Mouse (Mus musculus) urinary bladder, postnatal 10 days (tissue): ENCODE results near the gene Olfr810.

Source experiments
- DNase-seq: peaks from one replicate; pipeline ENCODE4 v3.0.0; 2022; ENCODE audit warnings: low spot score

Olfr810 gene

GRCm38 (mm10) chr10:129794817-129795216 lies at the start of gene Olfr810:
Gene Olfr810 (minus strand): TSS chr10:129794917.
- no peak for DNase-seq

- DNase-seq: no peak
Measured at GRCm38 (mm10) chr10:129804296-129804695, 9.6 kb upstream of the Olfr810 start, which contains the start of gene Olfr811. Gene Olfr811 (minus strand): TSS chr10:129804396.

- DNase-seq: no peak
Measured at GRCm38 (mm10) chr10:129778123-129778522, 16.6 kb downstream of the Olfr810 start.

- DNase-seq: no peak
Measured at GRCm38 (mm10) chr10:129774338-129774737, 20.4 kb downstream of the Olfr810 start, which contains the start of gene Olfr809. Gene Olfr809 (plus strand): TSS chr10:129774638.

DNA sequence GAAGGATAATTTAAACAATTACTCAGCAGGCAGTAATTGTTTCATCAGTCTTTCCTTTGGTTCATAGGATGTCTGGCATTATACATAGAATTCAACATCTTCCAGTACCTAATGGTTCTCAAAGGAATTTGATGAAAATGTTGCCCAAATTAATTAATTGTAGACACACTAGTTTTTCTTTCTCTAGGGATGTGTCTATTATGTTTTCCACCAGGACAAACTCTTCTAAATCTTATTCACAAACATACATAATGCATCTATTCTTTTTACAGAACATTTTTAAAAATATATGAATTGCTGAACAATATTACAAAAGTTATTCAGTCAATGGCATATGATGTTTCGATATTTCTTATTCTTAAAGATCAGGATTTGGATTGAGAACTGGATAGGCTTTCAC lies 29.5 kb downstream of the Olfr810 start, which contains the start of gene Olfr808:
Gene Olfr808 (plus strand): TSS at position 301 of the 400 bp plus-strand sequence.
- no peak for DNase-seq

DNA sequence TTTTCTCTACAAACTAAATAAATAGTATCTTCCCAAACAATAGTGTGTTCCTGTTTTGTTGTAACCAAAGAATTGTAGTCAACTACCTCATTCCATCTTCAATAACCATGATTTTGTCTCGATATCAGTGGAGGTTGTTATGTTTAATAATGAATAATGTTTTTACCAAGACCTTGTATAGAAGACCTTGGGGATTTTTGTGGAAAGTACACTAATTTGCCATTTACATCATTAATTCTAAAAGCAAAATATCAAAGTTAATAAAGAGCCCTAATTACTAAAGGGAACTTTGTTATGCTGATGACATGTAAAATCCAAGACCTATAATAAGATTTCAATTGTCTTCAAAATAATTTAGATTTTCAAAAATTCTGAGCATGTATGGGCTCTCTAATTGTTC lies 37.0 kb downstream of the Olfr810 start, which contains the start of gene Olfr807:
Gene Olfr807 (minus strand): TSS at position 101 of the 400 bp plus-strand sequence.
- DNase-seq: no peak

DNA sequence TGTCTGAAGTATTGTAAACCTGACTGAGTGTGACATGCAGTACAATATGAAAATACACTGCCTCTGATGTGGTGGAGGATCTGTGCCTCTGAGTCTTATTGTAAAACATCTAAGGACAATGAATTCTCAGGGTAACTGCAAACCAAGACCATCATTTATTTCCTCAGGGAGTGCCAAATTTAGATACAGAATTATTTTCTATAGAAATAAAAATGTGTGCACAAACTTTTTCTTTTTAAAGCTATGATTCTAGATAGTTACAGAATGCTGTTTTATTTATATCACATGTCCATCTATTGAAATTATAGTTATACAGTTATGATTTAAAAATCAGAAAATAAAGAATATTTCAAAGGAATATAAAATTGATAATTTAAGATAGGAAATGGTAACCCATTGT lies 52.9 kb downstream of the Olfr810 start, which contains the start of gene Olfr806:
Gene Olfr806 (minus strand): TSS at position 101 of the 400 bp plus-strand sequence.
- no peak for DNase-seq
